Mouse (Mus musculus): Measurements from ENCODE around the gene Rnase4. TPM values are rescaled to one million over a fixed set of nuclear protein-coding genes. Genes with fewer than 3 reads are reported as not detected.

Rnase4 gene
- polyA plus RNA-seq (2015; fragmentation: Nextera tagmentation; extraction: Ambion mirVana), result 37.8 and 40.5 TPM in 2 replicates

DNA sequence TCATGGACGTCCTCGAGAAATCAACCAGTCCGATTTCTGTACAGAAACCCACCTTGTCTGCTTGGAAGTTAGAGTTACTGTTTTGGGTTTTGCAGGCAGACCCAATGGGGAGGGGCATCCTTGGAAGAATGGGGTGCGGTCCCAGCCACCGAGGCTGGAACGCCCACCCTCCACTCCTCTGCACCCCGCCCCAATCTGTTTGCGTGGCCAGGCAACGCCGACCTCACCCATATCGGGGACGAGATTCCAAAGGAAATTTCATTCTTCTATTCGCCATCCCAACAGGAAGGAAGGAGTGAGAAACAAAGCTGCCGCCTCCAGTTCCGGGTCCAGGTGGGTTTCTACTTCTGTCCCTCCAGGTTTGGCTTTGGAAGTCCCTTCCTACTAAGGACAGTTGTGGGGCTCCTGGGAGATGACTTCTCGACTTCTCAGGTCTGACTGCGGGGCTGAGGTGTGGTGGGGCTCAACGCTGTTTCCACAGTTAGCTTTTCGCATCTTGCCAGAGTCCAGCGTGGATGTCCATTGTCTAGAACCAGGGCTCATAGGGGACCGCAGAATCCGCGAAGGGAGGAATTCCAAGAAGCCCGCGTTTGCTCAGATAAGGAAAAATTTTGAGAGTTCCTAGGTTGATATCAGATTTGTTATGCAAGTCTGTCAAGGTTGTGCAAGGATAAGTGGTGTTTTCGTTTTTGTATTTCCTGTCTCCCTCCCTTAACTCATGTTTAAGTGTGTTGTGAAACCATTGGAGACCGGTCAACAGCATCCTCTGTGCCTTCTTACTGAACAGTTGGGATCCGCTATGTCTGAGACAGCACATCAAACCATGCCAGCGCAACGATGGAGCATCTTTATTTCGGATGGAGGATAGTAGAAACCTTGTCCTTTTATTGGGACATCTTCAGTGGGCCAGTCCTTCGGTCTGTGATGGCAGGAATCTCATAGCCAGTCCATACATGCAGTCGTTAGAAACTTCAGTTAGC is at the start of gene Rnase4, which contains the start of gene Ang:
Gene Rnase4 (plus strand): TSS at position 157 of the 980 bp plus-strand sequence.
Gene Ang (plus strand): TSS at position 230 of the 980 bp plus-strand sequence.
- WGBS, result 8% methylated on average over 33 of the region's 33 CpGs
- Histone ChIP-seq H3K4me2 (peak within 1 kb of the TSS; percentile 84), H3K9me3 (replicated peaks) (no peaks in the 10 kb centered on the region), H3K27ac (peak within 1 kb of the TSS; percentile 94), H3K27me3 (no peaks in the 10 kb centered on the region), H3K4me3 (replicated peaks) (peak within 1 kb of the TSS; percentile 65), H3K4me1 (peaks cover 28% of the 10 kb centered on the region), H3K36me3 (no peaks in the 10 kb centered on the region), H3K9ac (peak within 1 kb of the TSS; percentile 56)
- ATAC-seq (replicated peaks; ENCODE audit: low FRiP score), result peak; percentile 24

DNA sequence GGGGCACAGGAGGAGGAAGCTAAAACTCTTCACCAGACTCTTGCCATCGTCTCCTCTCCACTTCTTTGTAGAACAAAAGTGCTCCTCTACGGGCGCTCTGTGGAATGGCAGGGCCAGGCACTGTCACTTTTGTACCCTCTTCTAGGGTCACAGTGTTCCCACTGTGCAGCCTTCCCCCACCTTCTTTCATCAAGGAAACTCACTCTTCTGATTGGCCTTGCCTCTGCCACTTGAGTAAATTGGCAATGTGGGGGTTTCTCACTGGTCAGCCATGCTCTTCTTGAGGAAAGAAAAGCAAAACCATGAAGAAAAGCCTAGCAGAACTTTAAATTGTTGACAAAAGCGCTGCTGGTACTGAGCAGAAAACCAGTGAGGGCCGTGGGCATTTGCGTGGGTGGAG is 49.1 kb upstream of the Rnase4 start, which contains the start of gene Rnase9:
Gene Rnase9 (minus strand): TSS at position 101 of the 400 bp plus-strand sequence.
- H3K9me3 ChIP-seq (replicated peaks), result no peaks in the 10 kb centered on the region
- 80% methylated on average over 6 of the region's 6 CpGs for WGBS
- no peak within 1 kb of the TSS for H3K9ac ChIP-seq
- H3K27ac ChIP-seq, result no peak within 1 kb of the TSS
- no peaks in the 10 kb centered on the region for H3K4me1 ChIP-seq
- no peak for ATAC-seq (replicated peaks; ENCODE audit: low FRiP score)
- no peak within 1 kb of the TSS for H3K4me2 ChIP-seq
- H3K27me3 ChIP-seq, result no peaks in the 10 kb centered on the region
- H3K36me3 ChIP-seq, result no peaks in the 10 kb centered on the region
- H3K4me3 ChIP-seq (replicated peaks), result no peak within 1 kb of the TSS

DNA sequence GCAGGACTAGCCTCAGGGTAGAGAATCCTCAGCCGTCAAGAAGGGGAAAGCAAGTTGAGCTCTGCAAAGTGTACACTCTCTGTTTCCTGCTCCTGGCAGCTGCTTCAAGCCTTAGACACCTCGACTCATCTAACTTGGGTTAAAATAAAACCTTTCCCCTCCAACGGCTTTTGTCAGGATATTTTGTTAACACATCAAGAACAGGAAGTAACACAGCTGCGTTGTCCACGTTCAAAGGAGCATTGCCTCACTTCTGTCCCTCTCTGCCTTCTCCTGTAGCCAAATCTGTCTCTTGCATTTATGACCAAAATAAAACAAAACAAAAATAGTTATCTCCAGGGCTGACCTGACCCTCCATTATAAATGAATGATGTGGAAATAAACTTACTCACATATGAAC is 43.0 kb upstream of the Rnase4 start:
- H3K27me3 ChIP-seq, result no peaks in the 10 kb centered on the region
- peaks cover 21% of the 10 kb centered on the region for H3K4me1 ChIP-seq
- H3K4me2 ChIP-seq, result no peak overlapping the region
- 22% methylated on average over 5 of the region's 5 CpGs for WGBS
- H3K27ac ChIP-seq, result no peak overlapping the region
- no peak for ATAC-seq (replicated peaks; ENCODE audit: low FRiP score)
- no peak overlapping the region for H3K4me3 ChIP-seq (replicated peaks)
- H3K36me3 ChIP-seq, result no peaks in the 10 kb centered on the region
- H3K9me3 ChIP-seq (replicated peaks), result no peaks in the 10 kb centered on the region
- no peak overlapping the region for H3K9ac ChIP-seq

DNA sequence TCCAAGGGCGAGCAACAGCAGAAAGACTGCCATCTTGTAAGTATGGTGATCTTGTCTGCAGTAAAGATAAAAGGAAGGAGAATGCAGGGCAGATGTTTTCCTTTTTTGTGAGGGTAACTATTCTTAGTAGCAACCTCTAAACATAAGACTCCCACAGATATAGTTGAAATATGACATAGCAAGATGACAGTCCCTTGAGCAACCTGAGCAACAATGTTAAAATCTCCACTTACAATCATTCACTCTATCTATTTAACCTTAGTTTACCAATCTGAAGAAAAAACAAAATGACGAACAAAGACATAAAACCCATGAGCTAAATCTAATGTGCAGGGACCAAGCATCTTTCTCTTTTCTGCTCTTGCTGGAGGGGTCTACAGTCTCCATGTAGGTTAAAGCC is 40.8 kb upstream of the Rnase4 start, which contains the start of gene Rnase11:
Gene Rnase11 (minus strand): TSS at position 101 of the 400 bp plus-strand sequence.
- H3K4me1 ChIP-seq, result peaks cover 37% of the 10 kb centered on the region
- H3K27ac ChIP-seq, result no peak within 1 kb of the TSS
- H3K4me2 ChIP-seq, result no peak within 1 kb of the TSS
- H3K36me3 ChIP-seq, result no peaks in the 10 kb centered on the region
- H3K4me3 ChIP-seq (replicated peaks), result no peak within 1 kb of the TSS
- 81% methylated on average over 2 of the region's 2 CpGs for WGBS
- ATAC-seq (replicated peaks; ENCODE audit: low FRiP score), result no peak
- H3K9ac ChIP-seq, result no peak within 1 kb of the TSS
- H3K27me3 ChIP-seq, result no peaks in the 10 kb centered on the region
- H3K9me3 ChIP-seq (replicated peaks), result no peaks in the 10 kb centered on the region

- 0 out of 2 replicates have a peak, but pooled peaks have one; percentile 17 for ATAC-seq (replicated peaks; ENCODE audit: low FRiP score)
- Histone ChIP-seq H3K4me2 (no peak overlapping the region), H3K27ac (peak overlapping the region; percentile 69; the same call in 1 of the 2 replicates), H3K4me3 (replicated peaks) (no peak overlapping the region), H3K4me1 (peaks cover 40% of the 10 kb centered on the region), H3K27me3 (no peaks in the 10 kb centered on the region), H3K9me3 (replicated peaks) (no peaks in the 10 kb centered on the region), H3K9ac (no peak overlapping the region), H3K36me3 (no peaks in the 10 kb centered on the region)
- 41% methylated on average over 5 of the region's 5 CpGs for WGBS
These were observed 38.9 kb upstream of the Rnase4 start for GRCm38 (mm10) chr14:51051941-51052340.

DNA sequence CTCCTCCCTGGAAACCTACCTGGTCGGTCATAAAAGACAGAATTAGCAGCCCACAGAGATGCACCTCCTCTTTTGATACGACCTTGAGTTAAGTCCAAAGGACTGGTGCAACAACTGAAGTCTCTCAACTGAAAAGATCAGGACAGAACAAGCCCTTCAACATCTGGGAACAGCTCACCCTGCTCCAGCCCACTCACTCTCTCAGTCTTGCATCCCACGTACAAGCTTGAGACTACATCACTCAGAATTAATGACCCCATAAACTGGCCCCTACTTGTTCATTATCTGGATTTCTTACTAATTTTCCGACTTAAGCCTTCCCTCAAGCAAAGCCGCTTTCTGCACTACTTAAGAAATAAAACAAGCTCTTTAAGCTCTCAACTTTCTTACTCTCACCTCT is 37.7 kb upstream of the Rnase4 start:
- Histone ChIP-seq H3K9me3 (replicated peaks) (no peaks in the 10 kb centered on the region), H3K27ac (peak overlapping the region; percentile 69), H3K9ac (no peak overlapping the region), H3K36me3 (no peaks in the 10 kb centered on the region), H3K4me1 (peaks cover 46% of the 10 kb centered on the region), H3K4me3 (replicated peaks) (no peak overlapping the region), H3K27me3 (no peaks in the 10 kb centered on the region), H3K4me2 (0 out of 2 replicates have a peak overlapping the region, but pooled peaks have one; percentile 35)
- 21% methylated on average over 5 of the region's 5 CpGs for WGBS
- peak; percentile 84 for ATAC-seq (replicated peaks; ENCODE audit: low FRiP score)

DNA sequence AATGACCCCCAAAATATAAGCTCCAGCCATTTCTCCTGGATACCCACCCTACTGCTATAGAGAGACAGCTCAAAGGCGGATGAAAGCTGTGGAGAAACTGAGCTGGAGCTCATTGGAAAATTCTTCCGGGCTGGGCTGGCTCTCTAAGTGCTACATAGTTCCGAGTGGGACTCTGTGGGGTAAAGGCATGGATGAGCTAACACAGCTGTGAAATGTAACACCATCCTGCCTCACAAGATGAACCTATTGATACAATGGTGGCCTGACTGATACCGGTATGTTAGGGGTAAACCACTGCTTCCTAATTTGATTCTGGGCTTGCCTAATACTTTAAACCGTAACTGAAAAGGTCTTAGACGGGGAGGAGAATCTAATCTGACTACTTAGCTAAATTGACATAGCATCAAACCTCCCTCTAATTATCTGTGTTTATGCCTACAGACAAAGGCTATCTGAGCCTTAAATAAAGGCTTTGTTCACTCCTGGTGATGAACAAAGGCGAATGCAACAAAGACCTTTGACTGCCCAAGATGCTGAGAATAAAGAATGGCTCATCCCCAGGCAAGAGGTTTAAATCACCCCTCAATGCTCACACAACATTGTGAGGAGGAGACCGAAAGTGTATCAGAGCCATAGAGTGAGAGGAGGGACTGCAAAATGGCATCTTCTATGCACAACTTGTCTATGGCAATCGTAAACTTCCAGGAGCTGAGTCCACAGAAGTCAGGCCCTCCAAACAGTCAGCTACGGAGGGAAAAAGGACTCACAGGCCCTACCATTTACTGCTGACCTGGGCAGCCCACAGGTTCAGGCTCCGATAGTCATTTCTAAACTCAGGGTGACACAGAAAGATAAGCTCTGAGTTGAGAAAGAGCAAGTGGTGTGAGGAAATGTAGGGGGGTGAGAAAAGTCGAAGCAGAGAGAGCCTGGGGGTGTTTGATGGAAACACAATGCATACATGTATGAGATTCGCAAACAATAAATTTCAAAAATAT is 36.3 kb upstream of the Rnase4 start:
- Histone ChIP-seq H3K27me3 (no peaks in the 10 kb centered on the region), H3K36me3 (no peaks in the 10 kb centered on the region), H3K27ac (peak overlapping the region; percentile 64), H3K9me3 (replicated peaks) (no peaks in the 10 kb centered on the region), H3K4me2 (peak overlapping the region; percentile 17; the same call in 1 of the 2 replicates), H3K9ac (no peak overlapping the region), H3K4me3 (replicated peaks) (no peak overlapping the region), H3K4me1 (peaks cover 46% of the 10 kb centered on the region)
- WGBS, result 61% methylated on average over 13 of the region's 13 CpGs
- ATAC-seq (replicated peaks; ENCODE audit: low FRiP score), result no peak

GRCm38 (mm10) chr14:51057401-51057831 is 33.5 kb upstream of the Rnase4 start, which contains the start of gene Rnase12:
Rnase12 (minus strand) TSS chr14:51057661.
- Histone ChIP-seq H3K4me2 (peak within 1 kb of the TSS; percentile 38), H3K27me3 (no peaks in the 10 kb centered on the region), H3K4me1 (peaks cover 36% of the 10 kb centered on the region), H3K36me3 (no peaks in the 10 kb centered on the region), H3K4me3 (replicated peaks) (no peak within 1 kb of the TSS), H3K27ac (peak within 1 kb of the TSS; percentile 59), H3K9ac (no peak within 1 kb of the TSS), H3K9me3 (replicated peaks) (no peaks in the 10 kb centered on the region)
- WGBS, result 38% methylated on average over 9 of the region's 9 CpGs
- ATAC-seq (replicated peaks; ENCODE audit: low FRiP score), result peak; percentile 59

GRCm38 (mm10) chr14:51060761-51061160 is 30.1 kb upstream of the Rnase4 start:
- Histone ChIP-seq H3K4me3 (replicated peaks) (no peak overlapping the region), H3K4me2 (no peak overlapping the region)
- ATAC-seq (replicated peaks; ENCODE audit: low FRiP score), result no peak

DNA sequence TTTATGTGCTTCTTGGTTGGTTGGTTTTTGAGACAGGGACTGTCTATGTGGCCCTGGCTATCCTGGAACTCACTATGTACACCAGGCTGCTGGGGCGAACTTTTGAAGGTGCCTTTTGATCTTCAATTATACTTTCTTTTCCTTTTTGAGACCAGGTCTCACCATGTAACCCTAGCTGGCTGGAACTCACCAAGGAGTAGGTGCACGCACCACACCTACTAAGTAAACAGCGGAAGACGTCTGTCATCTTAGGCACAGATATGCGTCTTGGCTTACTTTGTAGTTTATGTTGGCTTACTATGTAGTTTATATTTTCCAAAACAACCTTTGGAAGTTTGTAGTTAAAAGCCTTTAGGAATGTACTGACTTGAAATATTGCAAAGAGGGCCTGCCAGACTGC is 21.9 kb upstream of the Rnase4 start:
- Histone ChIP-seq H3K9ac (no peak overlapping the region), H3K36me3 (no peaks in the 10 kb centered on the region), H3K4me2 (no peak overlapping the region), H3K27ac (no peak overlapping the region), H3K4me1 (peaks cover 12% of the 10 kb centered on the region; the same call in 1 of the 2 replicates), H3K9me3 (replicated peaks) (no peaks in the 10 kb centered on the region), H3K27me3 (0 out of 2 replicates have a peak, but pooled peaks cover 3% of the 10 kb centered on the region), H3K4me3 (replicated peaks) (no peak overlapping the region)
- WGBS, result 51% methylated on average over 5 of the region's 5 CpGs
- ATAC-seq (replicated peaks; ENCODE audit: low FRiP score), result no peak

More at GRCm38 (mm10) chr14:51060761-51061160, 30.1 kb upstream of the Rnase4 start:
- H3K36me3 ChIP-seq, result no peaks in the 10 kb centered on the region
- no peak overlapping the region for H3K9ac ChIP-seq
- peaks cover 21% of the 10 kb centered on the region for H3K4me1 ChIP-seq
- no peaks in the 10 kb centered on the region for H3K9me3 ChIP-seq (replicated peaks)
- no peak overlapping the region for H3K27ac ChIP-seq
- no peaks in the 10 kb centered on the region for H3K27me3 ChIP-seq
- 86% methylated on average over 5 of the region's 5 CpGs for WGBS

GRCm38 (mm10) chr14:51069617-51070016 is 21.3 kb upstream of the Rnase4 start:
- Histone ChIP-seq H3K4me1 (peaks cover 12% of the 10 kb centered on the region; the same call in 1 of the 2 replicates), H3K9ac (no peak overlapping the region), H3K9me3 (replicated peaks) (no peaks in the 10 kb centered on the region), H3K4me2 (no peak overlapping the region), H3K27ac (no peak overlapping the region), H3K27me3 (0 out of 2 replicates have a peak, but pooled peaks cover 3% of the 10 kb centered on the region), H3K4me3 (replicated peaks) (no peak overlapping the region), H3K36me3 (no peaks in the 10 kb centered on the region)
- no peak for ATAC-seq (replicated peaks; ENCODE audit: low FRiP score)
- 95% methylated on average over 2 of the region's 2 CpGs for WGBS
